Mouse (Mus musculus) naive thymus-derived CD4-positive, alpha-beta T cell, adult 2 months (primary cell): ENCODE data around the gene Ascc1.

ENCODE experiments used
- DNase-seq: peaks from one replicate; pipeline ENCODE4 v3.0.0-alpha.2; 2011; ENCODE audit warnings: low read depth

Gene Ascc1

DNA sequence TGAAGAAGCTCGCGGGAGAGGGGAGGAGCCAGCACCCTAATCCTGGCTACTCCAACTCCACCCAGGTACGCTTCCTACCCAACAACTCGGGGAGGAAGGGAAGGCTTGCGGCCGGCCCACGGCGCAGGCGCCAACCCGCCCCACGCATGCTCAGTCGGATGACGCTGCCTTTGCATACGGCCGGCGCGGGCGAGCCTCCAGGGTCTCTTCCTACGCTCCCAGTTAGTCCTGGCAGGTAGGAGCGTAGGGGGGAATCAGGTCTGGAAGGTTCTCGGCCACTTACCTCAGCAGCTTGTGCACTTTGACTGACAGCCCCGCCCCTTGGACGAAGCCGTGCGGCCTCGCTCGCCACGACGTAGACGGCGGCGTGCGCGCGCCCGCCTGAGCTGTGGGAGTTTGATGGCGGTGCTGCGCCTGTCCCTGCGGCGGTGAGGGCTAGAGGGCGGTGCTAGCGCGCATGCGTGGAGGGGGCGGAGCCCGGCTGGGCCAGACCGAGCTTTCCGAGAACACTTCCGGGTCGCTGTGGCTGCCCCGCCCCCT, at the start of gene Ascc1, which contains the start of gene Anapc16:
TSS of gene Ascc1 (plus strand) at position 133 of the 540 bp plus-strand sequence.
TSS of gene Anapc16 (minus strand) at position 463 of the 540 bp plus-strand sequence.
- peak; percentile 99 for DNase-seq

DNA sequence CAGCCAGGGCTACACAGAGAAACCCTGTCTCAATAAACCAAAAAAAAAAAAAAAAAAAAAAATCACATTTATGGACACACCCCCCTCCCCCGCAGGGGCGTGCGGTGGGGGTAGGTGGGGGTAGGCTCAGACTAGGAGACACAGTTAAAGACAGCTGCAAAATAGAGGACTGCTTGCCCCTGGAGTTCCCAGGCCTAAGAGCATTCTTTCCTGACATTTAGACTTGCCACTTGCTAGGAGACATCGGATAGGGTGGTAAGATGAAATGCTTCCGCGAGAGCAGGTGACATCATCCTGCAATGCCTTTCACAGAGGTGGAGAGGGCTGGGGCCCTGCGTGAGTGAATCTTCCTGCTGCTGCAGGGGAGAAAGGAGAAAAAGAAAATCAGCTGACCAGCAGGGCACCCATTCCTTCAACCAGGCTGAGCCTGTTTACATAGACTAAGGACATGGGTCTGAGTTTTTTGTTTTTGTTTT, 49.0 kb upstream of the Ascc1 start:
- DNase-seq = peak; percentile 77

DNA sequence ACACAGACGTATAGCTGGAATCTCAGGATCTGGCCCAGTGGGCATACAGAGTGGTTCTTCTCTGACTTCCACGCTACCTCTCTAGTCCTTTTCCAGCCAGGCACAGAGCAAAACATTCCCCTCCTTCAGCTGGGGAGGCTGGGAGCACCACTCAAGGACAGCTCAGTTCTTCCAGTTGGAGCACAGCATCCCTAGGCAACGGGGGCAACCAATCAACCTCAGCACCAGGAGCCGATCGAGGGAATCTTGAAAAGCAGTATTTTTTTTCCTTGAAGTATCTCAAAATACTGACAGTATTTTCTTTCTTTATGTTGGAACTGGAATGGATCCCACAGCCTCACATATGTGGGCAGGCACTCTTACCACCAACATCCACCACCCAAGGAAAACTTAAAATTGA, 45.9 kb upstream of the Ascc1 start:
- DNase-seq = no peak

DNA sequence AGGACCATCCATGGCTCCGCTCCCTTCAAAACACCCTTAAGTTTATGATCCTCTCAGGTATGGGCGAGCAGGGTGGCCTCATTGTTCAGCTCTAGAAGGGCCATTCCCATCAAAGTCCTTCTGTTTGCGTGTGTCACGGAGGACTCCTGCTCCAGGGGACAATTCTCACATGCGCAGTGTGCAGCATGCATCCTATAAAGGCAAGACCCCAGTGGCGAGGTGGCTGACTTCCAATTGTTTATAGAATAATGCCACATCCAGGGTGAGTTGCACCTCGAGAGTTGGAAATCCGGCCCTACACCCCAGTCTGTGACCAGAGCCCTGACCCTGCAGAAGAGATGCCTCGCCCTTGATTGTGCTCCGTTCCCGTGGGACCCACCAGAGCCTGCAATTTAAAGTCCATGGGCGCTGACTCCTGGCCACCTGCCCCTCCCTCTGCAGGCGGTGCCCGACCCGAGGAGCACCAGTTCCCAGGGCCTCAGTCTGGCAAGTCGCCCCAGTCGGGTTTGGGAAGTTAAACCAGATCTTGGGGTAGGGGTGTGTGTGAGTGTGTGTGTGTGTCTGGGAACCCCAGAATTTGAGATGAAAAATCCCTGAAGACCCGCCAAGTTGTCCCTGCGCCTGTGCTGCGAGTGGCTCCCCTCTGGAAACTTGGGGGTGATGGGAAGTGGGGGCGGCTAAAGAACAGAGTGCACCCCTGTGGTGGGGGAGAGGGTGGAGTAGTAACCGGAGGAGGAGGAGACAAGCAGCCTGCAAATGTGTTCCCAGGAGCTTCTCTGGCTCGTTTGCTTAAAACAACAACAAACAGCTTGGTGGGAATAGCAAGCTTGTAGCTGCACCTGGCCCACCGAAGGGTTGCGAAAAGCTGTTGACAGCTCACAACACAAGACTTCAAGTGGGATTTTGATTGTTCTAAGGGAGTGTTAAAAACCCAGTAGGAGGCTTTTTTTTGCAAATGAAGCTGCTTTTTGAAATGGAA, 45.1 kb upstream of the Ascc1 start:
- no peak for DNase-seq

DNA sequence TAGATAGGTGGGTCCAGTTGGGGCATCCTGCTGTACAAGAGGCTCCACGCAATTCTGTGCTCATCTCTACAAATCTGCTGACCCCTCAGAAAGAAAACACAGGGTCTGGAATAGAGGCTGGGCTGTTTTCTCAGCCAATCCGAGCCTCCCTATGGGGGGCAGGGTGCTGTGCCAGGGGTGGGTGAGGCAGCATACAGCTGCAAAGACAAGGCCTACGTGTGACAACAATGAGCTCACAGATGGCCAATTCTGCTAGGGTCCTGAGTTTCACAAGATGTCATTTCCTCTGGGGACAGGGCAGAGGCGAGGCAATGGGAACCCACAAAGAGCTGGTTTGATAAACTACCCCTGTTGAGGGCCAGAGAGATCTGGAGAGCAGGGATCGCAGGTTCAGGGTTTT, 44.1 kb upstream of the Ascc1 start:
- DNase-seq = no peak

DNA sequence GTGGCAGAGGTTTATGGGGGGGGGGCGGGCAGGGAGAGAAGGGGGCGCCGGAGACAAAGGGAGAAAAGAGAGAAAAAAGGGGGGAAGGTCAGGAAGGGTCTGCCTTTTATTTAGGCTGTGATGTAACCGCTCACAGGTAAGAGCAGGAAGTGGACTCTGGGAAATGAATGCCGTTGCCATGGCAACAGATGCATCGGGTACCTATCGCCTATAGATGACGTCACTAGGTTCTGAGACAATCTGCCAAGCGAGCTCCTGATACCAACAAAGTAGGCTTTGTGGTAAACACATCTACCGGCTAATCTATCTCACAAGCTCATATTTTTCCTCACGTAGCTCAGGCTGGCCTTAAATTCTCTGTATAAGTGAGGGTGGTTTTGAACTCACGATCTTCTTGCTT, 43.1 kb upstream of the Ascc1 start:
- peak; percentile 65 for DNase-seq

DNA sequence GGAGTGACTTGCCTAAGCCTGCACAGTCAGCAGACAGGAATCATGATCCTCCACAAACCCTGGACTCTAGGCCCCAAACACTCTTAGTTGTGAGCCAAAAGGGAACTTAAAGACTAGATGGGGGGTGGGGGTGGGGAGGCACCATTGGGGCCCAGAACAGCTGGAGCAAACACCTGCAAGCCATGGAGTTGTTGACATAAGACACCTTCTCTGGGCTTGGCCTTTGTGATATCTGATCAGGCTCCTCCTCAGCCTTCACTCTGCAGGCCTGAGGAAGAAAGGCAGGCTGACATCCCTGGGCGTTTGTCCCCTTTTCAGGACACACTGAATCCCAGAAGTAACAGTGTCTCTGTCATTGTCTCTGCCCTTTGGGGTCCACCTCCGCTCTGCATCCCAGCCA, 39.0 kb upstream of the Ascc1 start:
- DNase-seq = peak; percentile 15

DNA sequence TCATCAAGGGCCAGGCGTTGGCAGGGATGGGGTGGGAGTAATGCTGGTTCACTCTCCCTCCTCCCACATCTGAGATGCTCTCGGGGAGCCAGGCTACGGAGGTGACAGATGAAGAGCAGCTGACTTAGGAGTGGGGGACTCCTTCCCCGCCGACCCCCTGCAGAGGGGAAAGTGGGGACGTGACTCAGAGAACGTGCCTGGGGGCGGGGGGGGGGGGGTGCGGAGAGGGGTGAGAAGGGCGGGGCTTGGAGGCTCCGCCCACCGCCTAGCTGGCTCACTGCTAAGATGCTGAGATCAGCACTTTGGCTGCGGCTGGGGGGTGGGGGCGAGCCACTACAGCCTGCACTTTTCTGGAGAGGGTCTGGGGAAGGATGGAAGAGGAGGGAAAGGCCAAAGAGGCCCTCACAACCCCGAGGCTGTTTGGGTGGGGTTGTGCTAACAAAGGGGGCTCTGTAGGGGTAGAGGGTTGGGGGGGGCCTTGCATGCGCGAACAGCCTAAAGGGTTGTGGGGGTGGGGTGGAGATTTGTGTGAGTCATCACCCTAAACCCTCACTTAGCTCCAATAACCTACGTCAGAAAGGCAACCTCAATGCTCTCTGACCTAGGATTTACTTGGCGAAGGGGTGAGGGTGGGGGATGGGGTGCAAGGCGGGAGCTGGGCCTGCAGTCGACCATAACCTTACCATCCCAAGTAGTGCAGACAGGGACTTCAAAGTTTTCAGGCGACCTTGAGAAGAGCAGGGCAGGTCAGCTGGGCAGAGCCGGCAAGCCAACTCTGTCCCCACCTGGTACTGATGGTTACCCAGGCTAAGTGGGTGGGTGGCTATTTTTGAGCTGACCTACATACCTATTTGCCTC, 37.9 kb upstream of the Ascc1 start:
- peak; percentile 66 for DNase-seq

DNA sequence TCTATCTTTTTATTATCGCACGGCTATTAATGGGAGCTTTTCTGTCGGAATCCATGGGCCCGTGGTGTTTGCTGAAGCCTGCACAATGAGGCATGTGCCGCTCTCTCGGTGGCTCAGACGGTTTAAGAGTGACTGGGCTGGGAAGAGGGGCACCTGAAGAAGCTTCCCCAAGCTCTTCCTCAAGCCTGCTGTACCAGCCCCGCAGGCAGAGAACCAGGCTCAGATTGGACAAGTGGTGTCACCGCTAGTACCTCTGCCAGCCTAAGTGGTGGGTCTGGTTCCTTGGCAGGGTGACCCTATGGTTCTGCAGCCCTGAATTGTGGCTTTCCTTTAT, 37.3 kb upstream of the Ascc1 start:
- DNase-seq = no peak

DNA sequence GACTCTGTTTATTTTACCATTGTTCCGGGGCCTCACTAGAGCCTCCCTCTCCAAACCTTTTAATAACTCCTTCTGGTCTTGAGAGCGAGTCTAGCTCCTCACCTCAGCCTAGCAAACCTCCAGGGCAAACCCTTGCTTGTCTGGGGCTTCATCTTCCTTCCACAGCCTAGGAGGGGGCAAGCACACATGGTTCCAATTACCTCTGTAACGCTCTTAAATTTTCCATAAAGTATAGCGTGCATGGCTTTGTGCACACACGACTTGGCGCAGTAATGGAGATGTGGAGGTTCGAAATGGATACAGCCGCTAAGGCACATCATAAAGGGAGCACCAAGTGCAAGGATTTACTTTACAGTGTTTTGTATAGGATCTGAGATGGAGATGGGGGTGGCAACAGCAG, 36.8 kb upstream of the Ascc1 start:
- no peak for DNase-seq

DNA sequence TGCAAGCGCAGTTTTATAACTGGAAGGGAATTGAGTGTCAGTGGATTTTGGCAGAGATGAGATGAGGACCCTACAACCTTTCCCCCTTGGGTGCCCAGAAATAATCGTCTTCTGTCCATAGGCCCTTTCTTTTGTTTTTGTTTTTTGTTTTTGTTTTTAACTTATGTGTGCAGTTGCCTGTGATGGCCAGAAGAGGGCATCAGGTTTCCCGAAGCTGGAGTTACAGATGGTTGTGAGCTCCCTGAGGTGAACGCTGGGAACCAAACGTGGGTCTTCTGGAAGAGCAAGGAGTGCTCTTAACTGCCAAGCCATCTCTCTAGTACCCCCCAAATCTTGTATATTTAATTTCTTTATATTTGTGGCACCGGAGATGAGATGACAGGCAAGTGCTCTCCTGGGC, 35.9 kb upstream of the Ascc1 start:
- DNase-seq = no peak

DNA sequence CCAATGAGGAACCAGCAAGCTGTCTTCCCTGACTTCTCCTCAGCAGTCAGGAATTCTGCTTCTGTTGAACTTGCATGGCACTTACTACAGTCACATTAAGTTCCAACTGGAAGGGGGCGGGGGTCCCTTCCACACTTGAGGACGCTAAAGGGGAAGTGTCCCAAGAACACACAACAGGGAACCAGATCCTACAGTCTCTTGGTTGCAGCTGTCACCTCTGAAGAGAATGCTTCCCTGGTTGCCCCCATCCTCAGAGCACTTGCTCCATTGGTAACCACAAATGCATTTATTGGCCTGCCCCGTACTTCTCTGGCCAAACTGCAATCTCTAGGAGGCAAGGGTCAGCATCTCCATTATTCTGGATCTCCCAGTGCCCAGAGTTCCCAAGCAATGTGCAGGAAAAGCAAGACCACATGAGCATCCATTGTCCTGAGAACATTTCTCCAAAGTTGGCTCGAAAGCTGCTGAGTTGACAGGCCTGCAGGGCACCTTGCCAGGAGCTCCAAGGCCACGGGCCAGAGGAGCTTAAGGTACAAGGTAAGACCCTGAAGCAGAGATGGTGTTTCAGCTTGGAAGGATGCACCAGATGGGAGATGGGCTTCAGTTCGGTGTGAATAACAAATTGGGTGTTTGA, 35.2 kb upstream of the Ascc1 start:
- no peak for DNase-seq

DNA sequence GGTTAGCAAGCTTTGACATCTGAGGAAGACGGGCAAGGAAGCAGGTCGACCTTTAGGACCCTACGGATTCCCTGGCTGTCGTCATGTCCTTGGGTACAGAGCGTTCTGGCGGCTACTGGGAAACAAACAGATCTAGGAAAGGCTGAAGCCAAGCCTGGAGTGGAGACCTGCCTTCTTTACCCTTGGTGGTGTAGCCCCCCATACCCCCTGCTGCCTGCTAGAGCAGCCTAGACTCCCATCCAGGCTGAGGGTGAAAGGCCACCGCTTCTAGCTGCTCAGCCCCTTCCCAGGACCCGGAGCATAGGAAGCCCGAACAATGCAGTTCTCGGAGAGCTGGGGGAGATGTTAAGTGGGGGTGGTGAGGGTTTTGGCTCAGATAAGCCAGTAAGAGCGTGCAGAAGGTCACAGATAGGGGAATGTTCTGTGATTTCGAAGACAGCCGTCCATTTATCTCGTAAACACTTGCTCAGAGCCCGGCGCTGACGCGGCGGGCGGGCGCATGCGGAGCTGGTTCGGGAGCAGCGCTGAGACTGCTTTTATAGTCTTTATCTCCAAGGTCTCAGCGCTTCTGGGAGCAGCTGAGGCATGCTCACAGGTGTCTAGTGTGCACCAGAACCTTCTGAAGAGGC, 32.7 kb upstream of the Ascc1 start:
- DNase-seq = peak; percentile 74

DNA sequence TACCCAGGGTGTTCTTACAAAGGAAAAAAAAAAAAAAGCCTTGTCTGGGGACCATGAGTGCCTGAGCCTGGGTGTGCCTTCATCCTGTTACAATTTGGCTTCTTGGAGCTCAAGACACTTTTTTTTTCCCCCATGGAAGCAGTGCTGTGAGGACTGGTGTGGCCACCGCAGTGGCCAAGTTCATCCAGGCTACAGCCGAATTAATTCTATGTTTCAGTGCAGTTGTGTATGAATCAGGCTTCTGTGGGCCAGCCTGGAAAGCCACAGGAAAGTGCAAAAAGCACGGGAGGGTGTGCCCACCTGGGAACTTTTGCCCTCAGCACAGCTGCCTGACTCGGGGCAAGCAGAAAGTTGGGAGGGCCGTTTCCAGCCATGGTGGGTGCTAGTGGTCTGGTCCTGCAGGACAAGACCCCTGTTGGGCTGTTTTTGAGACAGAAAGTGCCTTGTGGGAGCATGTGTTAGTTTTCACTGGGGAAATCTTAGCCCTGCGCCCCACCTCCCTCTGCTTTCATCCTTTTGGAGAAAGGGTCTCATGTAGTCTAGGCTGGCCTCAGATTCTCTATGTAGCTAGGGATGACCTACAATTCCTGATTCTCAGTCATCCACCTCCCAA, 32.0 kb upstream of the Ascc1 start:
- DNase-seq = no peak

DNA sequence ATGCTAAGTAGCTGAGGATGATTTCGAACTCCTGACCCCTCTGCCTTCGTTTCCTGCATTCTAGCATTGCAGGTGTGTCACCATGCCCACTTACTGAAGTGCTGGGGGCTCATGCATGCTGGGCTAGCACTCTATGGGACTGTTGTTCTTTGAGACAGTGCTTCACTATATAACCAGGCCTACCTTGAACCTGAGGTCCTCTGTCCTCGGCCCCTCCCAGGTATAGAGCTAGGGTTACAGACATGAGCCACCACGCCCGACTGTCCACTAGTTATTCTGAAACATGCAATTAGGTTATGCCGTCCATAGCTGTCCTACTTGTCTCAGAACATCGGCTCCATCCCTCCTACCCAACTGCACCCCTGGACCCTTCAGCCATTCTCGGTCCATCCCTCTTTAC, 30.8 kb upstream of the Ascc1 start:
- no peak for DNase-seq

DNA sequence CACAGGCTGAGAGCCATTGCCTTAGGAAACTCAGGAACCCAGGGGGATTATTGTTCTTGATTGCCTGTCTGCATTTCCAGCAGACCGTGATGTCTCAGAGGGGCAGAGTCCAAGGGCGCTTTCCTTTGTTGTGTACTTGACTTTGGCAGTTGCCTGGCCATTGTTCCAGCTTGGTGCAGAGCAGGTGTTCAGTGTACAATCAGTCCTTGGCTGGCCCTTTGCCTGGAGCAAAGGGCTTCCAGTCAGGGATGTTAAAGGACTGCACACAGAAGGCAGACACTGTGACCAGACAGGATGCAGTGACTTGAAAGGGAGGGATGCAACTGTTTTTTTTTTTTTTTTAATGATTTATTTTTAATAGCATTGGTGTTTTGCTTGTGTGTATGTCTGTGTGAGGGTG, 30.1 kb upstream of the Ascc1 start:
- DNase-seq = peak; percentile 38

DNA sequence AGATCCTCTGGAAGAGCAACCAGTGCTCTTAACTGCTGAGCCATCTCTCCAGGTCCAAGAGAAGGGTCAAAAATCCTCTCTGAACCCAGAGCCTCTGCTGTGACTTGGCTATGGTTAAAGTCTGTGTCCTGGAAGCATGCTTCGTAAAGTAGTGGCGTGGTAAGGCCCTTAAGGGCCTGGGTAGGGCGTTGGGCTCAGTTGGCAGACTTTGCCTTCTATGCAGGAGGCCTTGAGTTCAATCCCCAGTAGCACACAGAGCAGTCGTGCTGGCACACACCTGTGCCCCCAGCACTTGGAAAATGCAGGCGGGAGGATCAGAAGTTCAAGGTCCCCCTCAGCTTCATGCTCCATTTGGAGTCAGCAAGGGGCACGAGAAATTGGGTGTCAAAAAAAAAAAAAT, 29.6 kb upstream of the Ascc1 start:
- DNase-seq = no peak

DNA sequence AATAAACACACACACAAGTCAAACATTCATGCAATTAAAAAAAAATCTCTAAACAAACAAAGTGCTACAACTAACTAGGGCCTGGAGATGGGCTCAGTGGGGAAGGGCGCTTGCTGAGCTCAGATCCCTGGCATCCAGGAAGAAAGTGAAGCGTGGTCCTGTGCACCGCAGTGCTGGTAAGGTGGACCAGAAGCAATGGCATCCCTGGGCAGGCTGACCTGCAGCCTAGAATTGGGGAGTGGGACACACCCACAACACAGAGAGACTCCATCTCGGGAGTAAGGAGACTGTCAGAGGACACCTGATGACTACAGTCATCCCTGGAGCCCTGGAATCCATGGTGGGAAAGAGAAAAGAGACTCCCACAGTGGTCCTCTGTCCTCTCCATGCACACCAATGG, 29.2 kb upstream of the Ascc1 start:
- DNase-seq = no peak

DNA sequence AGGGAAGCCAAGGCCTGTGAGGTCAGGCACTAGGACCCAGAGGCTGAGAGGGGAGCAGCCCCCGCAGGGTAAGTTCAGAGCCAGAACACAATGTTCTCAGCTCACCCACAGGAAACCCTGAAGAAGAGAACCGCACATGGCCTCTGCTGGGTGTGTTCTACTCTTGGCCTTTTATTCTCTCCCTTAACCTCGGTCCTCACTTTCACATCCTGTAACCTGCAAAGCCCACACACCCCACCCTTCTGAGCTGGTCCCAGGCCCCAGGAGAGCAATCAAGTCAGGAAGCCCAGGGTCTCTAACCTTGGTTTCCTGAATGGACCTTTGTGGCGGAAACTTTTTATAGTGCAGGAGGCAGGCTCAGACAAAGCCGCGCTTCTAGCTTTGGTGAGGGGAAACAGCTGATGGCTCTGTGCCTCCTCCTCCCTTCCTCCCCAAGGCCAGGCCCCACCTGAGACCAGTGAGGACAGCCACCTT, 28.4 kb upstream of the Ascc1 start:
- peak; percentile 84 for DNase-seq

DNA sequence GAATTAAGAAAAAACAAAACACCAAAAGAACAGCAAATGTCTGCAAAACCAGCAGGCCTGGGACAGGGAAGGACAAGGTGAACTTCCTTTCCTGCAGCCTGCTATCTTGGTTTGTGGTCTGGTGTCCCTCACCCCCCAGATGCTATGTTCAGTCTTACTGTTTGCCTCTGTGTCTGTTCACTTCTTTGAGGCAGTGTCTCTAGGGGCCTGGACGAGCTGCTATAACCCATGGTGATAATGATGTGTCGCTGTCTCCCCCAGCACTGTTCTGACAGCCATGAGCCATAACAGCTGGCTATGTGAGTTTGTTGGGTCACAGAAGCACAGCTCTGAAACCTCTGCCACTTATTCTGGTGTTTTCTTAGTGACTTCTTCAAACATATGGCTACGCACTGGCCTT, 27.8 kb upstream of the Ascc1 start:
- DNase-seq = peak; percentile 73

DNA sequence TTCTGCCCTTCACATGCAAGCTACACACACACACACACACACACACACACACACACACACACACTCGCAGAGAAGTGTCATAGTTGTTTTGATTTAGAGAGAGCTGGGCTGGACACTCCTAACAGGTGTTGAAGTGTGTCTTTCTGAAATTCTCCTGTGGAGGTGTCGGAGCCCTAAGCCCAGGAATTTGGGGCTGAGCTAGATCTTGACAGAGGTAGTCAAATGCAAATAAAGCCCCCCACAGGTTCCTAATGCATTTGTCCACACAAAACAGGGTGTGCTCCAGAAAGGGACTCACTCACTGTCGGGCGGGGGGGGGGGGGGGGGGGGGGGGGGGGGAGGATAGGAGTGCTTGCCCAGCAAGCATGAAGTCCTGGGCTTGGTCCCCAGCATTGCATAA, 25.5 kb upstream of the Ascc1 start:
- no peak for DNase-seq
